Mouse (Mus musculus) frontal cortex, postnatal 10 days (tissue): ENCODE data around the gene Gucd1.
"Not testable (repeated sequence)": the region's sequence is repeated elsewhere in the genome, so short reads cannot be mapped to it uniquely, and the experiment has no call there.

Experiments
- DNase-seq, 2 experiments: peaks; one replicate each; pipeline ENCODE4 v3.0.0; 2022; ENCODE audit warnings: low spot score in 2 of 2, mixed read lengths in 1 of 2

Gucd1 gene

DNA sequence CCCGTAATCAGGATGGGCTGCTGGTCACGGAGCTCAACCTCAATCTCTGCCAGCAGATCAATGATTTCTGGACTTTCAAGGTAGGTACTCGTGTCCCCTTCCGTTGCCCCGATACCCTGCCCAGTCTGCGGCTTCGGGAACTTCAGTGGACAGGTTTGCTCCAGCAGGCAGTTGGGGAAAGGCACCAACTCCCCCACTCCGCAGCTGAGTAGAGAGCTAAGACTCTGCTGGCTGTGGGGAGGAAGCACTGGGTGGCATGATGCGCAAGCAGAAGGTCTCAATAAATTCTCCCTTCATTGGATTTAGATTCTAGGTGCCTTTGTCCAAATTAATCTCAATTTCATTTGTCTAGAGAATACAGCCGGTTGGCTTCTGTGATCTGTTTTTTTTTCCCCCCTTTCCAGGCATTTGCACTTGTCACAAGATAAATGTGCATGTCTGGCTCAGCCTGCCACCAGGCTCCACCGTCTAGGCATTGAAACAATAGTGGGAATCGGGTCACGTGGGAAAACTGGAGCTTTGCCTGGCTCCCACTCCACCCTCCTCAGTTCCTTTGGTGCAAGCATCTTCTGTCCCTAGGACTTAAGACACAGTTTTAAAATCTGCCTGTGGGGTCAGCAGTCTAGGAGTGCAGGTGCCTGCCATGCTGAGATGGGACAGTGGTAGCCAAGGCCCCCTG, 79.5 kb downstream of the Gucd1 start:
- DNase-seq, result peak; percentile 46 to 57

DNA sequence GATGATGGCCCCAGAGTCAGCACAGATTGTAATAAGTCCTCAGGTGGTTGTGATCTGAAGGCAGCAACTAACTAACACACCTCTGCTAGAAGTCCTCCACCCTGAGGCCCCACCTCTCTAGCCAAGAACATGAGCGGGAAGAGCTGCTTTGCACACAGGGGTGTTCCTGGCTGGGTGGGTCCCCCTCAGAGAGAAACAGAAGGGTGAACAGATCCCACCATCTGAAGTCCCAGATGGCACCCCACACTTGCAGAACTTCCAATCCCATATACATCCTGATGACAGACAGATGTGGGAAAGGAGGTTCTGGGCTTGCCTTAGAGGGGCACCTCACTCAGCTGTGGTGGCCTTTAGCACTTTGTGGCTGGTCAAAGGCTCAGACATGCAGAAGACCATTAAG, 80.5 kb downstream of the Gucd1 start:
- DNase-seq, result no peak

DNA sequence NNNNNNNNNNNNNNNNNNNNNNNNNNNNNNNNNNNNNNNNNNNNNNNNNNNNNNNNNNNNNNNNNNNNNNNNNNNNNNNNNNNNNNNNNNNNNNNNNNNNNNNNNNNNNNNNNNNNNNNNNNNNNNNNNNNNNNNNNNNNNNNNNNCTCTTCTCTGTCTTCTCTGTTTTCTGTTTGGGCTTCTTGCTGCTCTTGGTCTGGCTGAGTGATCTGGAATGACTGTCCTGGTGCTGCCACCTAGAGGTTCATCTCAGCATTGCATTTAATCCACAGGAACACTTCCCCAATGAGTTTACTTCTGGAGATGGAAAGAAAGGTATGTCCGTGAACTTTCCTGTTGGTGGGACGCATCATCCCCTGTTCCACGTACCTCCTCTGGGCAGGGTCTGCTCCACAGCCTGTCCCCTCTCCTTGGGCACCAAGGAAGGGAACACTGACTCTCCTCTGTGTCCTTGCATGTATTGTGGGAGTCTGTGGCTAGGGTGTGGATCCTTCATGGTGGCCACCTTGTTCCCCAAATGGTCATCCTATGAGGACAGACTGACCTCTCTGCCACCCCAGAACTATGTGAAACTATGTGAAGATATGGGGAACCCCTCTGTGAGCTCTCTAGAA, 81.1 kb downstream of the Gucd1 start:
- DNase-seq, result peak; percentile 50 to 81

DNA sequence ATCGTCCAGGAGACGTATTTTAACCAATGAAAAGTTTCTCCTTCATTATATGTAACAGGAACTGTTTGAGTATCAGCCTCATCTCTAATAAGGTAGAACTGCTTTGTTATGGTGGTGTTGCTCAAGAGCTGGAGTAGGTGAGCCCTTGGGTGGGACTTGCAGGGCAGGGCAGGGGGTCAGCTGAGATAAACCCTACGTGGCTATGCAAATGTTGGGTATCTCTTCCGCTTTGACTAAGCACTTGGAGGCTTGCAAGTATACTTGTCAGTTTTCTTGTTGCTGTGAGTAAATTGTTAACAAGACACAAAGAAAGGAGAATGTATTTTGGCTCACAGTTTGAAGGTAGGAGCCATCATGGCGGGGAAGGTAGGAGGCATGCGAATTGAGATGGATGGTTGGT, 87.1 kb downstream of the Gucd1 start:
- DNase-seq, result no peak

DNA sequence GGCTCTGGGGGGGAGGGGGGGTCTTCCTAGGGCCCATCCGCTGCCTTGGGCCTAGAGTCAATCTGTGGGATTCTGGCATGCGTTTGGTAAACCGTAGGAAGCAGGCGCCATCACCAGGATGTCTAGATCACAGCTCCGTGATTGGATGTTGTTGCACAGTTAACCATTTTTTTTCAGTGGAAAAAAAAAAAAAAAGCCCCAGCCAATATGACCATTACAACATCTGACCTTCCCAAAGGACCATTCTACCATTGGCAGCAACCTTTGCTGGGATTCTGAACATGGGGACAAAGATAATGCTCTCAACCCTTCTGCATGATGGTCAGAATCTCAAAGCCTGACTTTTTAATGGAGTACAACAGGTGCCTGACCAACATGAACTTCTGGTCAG, 87.6 kb downstream of the Gucd1 start:
- no peak for DNase-seq

DNA sequence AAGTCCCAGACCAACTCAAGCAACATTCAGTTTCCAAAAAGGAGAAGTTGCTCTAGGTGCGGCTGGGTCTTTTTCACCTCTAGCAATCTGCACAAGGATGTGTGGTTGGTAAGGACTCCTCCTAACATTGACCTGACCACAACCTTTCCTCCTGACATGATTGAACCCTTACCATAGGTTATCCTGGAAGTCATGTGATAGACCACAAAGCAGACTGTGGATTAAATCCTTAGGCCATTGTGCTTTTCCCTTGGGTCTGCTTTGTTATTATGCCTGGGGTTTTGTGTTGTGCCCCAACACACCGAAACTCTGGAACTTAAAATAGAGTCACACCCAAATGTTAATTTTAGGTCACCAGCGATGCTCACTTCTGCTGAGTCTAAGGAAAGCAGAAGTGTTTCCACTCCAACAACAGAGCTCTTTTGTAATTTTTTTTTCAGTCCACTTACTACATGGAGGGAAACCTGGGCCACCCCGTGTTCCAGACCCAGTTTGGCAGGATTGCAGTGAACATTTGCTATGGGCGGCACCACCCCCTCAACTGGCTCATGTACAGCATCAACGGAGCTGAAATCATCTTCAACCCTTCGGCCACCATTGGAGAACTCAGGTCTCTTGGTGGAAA, 88.1 kb downstream of the Gucd1 start:
- no peak for DNase-seq

DNA sequence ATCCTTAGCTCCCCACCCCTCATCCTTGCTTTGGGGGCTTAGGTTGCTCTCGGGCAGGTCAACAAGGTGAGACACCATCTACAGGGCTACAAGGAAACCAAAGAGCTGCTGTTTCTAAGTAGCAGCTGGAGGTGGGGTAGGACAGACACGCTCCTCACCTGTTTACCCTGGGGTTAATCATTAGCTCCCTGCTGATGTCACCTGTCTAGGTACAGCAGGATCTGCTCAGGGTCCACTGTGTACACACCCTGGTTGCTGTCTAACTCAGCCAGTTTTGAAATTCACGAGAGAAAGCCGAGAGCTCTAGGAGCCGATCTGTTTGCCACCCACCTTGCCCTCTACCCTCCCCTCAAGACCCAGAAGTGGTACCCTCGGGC, 88.8 kb downstream of the Gucd1 start:
- no peak for DNase-seq

DNA sequence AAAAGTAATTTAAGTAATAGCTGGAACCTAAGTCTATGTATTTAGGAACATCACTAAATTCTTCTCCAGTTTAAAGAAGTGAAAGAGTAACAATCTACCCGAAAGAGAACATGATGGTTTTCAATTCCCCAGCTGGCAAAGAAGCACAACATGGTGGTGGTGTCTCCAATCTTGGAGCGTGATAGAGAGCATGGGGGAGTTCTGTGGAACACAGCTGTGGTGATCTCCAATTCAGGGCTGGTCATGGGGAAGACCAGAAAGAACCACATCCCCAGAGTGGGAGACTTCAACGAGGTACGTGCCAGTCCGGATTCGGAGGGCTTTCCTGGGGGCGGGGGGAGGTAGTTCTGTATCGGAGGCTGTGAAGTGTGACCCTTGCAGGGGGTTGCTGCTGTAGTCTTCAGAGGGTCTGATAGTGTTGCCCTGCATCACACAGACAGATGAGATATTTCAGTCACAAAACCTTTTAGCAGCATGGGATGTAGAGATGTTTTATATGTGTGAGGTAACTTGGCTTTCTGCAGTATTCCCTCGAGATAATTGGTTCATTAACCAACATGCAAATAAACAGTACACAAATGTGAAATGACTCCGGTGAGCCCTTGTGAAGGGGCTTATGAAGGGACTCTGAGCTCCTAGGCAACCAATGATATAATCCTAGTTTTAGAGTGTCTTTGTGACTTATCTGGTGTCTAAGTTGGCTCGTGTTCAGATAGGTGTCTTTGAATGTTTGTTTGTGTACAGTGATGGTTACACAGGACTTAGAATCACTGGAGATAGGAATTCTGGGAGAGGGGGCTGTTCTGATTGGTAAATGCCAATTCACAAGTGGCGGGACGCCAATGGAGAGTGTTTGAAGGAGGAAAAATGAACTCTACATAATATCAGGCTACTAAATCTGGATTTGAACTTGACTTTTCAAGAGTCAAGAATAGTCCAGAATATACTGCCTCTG, 89.4 kb downstream of the Gucd1 start:
- DNase-seq, result no peak

DNA sequence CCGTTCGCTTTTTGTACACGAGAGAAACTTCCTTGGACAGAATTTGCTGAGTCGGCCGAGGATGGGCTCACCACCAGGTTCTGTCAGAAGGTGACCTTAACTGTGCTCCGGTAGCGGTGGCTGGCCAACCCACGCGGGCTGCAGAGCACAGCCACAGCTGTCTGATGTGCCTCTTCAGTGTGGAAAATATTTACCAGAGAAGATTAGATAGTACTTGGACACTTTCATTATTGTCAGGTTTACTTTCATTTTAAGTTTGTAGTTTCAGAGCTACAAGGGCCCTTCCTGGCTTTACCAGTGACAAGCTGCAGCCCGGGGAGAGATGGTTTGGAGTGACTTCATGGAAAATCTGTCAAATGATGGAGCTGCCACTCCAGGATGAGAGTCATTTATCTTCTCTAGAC, 93.3 kb downstream of the Gucd1 start:
- no peak for DNase-seq

DNA sequence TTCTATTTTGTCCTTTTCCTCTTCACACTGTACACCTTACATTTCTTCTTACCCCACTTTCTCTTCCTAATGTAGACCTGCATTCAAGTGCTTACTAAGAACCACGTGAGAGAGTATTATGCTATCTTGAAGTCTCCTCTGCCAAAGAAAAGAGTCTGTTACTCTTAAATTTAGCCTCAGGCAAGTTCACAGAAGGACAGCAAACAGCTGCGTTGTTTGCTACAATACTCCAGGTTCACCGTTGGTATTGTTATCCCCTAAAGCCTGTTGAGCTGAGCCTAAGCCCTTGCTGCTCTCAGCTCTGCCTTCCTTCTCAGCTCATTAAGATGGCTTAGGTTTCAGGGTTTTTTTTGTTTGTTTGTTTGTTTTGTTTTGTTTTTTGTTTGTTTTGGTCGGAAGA, 99.0 kb downstream of the Gucd1 start:
- no peak for DNase-seq

DNA sequence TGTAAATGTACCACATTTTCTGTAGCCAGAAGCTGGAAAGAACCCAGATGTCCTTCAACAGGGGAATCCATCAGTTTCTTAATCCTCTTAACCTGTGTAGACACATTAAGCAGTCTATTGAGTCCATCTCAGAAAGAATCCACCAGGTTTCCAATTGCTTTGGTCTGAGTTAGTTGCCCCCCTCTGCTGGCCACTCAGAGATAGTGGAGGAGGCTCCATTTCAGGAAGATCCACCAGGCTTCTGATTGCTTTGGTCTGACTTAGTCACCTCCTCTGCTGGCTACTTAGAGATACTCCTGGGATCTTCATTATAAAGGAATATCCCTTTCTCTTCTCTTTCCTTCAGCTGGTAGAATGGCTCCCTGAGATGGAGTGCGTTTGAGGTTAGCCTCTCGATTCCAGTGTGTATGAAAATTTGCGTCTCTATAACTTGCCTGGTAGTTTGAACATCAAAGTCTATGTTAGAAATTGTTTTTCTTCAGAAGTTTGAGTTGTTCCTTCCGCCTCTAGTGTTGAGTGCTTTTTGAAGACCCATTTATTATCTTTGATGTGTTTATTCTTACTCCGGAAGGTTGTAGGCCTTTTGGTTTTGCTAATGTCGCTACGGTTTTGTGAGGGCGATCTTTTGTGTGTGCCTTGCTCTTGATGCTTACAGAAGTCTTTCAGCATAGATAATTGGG, 100.3 kb downstream of the Gucd1 start:
- DNase-seq, result no peak

DNA sequence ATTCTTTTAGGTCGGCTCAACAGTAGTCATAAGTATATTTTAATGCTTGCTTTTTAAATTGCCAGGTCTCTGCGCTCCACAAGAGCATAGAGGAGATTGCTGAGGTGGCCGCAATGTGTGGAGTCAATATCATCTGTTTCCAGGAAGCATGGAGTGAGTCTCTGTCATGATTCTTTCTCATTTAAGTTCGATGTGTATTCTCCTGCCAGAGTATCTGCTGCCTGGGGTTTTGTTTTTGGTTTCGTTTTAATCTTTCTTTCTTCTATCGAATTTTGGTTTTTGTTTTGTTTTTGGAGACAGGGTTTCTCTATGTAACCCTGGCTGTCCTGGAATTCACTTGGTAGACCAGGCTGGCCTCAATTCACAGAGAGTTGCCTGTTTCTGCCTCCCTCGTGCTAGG, 102.8 kb downstream of the Gucd1 start:
- no peak for DNase-seq

DNA sequence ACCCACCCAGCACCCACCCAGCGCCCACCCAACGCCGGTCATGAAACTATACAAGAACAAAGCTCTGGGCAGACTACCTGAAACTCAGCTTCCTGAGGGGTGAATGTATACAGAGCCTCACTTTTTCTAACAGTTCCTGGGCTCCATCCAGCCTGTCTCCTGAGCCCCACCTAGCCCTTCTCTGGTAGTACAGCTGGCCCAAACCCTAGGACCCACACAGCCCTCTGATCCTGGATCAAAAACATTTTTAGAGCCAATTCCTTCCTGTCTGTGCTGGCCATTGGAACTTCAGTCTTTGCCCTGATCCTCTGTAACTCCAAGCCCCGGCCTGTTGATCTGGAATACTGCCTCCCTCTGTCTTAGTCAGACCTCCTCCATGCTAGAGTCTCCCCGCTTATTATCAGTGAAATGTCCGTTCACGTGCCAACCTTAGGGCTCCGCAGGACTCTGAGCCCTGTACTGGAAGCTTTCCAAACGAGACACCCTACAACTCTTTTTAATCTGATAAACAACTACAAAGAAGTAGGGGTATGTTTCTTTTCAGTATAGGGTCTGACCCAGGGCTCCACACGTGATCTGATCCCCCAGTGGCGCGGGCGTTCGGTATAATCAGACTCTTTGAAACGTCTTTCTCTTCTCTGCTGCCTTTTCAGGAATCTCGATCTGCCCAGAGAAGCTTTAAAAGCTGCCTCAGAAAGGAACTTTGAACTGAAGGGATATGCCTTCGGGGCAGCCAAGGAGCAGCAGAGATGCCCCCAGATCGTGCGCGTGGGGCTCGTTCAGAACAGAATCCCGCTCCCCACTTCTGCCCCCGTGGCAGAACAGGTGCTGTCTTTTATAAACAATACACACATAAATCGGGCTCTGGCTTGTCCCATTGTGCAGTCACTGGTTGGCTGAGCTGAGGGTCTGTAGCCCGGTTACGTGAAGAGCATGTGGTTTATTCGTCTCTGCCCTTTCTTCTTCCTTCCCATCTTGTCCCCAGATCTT, 105.4 kb downstream of the Gucd1 start:
- DNase-seq, result no peak

DNA sequence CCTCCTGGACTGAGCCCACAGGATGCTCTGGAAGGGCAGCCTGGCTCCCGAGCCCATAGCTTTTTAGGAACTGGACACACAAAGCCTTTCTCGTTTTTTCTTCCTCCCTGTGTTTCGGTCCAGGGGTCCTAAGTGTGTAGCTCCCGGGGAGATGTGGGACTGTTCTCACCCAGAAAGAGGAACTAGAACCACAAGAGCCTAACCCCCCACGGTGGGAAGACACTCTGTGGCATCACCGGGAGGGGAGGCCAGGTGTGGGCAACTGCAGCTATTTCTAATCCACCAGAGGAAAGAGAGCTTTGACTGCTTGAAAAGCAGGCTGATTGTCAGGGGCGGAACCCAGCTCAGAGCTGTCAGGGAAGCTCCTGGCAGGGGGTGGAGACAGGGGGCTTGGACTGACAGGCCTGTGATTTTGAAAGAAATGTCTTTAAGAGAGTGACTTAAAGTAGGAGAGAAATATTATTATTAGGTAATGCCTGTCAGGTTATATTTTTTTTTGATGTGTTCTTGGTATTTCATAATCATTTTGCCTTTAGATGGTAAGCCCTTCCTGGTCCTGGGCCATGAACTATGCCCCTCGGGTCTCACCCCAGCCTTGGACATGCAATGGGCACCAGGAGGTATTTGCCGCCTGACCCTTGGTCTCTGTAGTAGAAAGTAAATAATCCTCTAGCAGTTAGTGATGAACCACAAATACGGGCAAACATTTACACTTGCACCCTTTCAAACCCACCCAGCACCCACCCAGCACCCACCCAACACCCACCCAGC, 106.2 kb downstream of the Gucd1 start:
- DNase-seq, result not testable (repeated sequence)

DNA sequence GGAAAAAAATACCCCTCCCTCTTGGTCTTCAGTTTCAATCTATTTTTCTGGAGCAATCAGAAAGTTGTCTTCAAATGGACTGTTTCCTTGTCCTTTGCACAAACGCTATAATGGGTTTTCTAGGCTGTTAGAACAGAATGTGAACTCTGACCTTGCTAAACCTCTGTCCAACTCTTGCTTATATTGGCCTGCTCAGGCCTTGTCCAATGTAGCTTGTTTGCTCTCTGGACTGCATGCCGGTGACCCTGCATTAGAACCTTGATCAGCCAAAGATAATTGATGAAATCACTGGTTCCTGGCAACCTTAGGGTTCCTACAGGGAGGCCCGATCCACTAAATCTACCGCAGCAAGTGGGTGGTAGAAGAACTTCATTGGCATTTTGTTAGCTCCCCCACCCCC, 110.0 kb downstream of the Gucd1 start:
- DNase-seq, result no peak

DNA sequence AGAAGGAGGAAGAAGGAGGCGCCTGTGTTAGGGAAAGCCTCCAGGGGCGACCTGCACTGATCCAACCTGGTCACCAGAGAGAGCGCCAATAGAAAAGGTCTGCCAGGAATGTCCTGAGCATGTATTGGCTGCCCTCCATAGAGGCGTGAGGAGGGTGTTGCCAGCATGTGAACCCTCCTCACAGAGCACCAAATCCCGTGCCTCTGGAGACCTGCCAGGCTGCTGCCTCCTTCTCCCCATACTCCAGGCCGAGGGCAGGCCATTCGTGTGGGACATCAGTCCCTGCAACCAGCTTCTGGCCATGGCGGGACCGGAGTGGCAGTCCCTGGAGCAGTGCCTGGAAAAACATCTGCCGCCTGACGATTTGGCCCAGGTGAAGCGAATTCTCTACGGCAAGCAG, 111.0 kb downstream of the Gucd1 start:
- DNase-seq, result no peak

DNA sequence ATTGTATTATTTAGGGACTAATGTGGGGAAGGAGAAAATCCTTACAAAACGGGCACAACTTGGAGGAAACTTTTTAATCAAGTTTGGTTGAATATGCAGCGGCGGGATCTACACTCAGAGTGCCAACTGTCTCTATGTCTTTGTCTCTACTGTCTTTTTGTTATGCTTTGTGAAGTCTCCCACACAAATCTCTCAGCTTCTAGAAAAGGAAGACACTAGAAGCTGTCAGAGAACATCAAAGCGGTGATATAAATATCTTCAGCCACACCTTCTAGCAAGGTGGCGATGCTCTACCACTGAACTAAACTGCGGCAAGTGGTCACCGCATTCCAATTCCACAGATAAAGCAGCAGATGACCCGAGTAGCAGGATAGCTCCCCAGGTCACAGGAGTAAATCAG, 111.9 kb downstream of the Gucd1 start:
- no peak for DNase-seq

DNA sequence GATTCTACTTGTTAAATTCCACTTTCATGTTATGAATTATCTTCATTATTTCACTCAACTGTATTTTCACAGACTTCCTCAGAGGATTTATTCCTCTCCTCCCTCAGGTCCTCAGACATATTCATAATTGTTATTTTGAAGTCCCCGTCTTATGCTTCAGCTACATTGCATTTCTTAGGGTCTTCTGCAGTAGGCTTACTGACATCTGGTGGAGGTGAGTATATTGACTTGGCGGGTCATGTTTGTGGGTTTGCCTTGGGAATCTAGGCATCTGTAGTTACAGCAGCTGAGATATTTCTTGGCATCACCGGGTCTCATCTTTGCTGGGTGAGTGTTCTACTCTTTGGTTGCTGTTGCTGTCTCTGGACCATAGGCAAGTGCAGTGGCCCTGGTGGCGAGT, 116.8 kb downstream of the Gucd1 start, which contains the start of gene Upb1:
TSS of gene Upb1 (plus strand) at position 158 of the 400 bp plus-strand sequence.
- DNase-seq, result no peak

DNA sequence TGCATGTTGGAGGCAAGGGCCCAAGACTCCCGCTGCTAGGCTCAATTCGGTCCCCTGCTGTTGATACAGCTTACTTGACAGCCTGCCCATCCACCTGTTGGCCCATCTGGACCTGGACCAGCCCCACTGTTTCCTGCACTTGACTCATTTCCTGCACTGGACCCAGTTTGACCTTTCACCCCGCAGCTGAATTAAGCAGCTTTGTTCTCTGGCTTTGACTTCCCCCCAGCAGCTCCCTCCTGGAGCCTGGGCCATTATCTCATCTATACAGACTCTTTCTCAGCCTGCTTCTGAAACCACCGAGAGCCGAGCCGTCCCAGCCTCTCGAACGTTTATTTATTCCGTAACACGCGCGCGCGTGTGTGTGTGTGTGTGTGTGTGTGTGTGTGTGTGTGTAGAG, 120.8 kb downstream of the Gucd1 start:
- DNase-seq, result peak; percentile 16

DNA sequence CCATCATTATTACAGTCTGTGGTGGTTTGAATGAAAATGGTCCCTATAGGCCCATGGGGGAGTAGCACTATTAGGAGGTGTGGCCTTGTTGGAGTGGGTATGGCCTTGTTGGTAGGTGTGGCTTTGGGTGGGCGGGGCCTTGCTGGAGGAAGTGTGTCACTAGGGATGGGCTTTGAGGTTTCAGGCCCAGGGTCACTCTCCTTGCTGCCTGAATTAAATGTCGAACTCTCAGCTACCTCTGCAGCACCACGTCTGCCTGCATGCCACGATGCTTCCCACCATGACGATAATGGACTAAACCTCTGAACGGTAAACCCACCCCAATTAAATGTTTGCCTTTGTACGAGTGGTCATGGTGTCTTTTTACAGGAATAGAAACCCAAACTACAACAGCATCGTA, 123.0 kb downstream of the Gucd1 start:
- DNase-seq, result no peak
